ENCODE assay signal across 8 mouse cellular contexts in genomic region chr2:166108326-166108725, GRCm38 (mm10). TPM values are rescaled to one million over a fixed set of nuclear protein-coding genes. Genes with fewer than 3 reads are reported as not detected.
DNase-seq lines count a peak whose midpoint lies in the region; ATAC-seq lines count a peak whose summit lies in the region.

No protein-coding gene starts in this region.

- H3K4me1 ChIP-seq in midbrain, embryonic 11.5 days (ENCODE audit: control insufficient read depth, insufficient read depth, low read length), result peaks cover 11% of the 10 kb centered on the region; the same call in 1 of the 2 replicates
- peaks cover 35% of the 10 kb centered on the region for H3K4me1 ChIP-seq in midbrain, embryonic 13.5 days (replicated peaks)
- H3K4me1 ChIP-seq in limb, embryonic 12.5 days (replicated peaks), result peaks cover 26% of the 10 kb centered on the region

- H3K4me2 ChIP-seq in midbrain, embryonic 11.5 days, result no peak overlapping the region
- H3K4me2 ChIP-seq in midbrain, embryonic 13.5 days (replicated peaks), result no peak overlapping the region
- no peak overlapping the region for H3K4me2 ChIP-seq in limb, embryonic 12.5 days

- no peaks in the 10 kb centered on the region for H3K36me3 ChIP-seq in midbrain, embryonic 11.5 days (ENCODE audit: control insufficient read depth, insufficient read depth, low read length)
- H3K36me3 ChIP-seq in midbrain, embryonic 13.5 days, result 0 out of 2 replicates have a peak, but pooled peaks cover 5% of the 10 kb centered on the region
- H3K36me3 ChIP-seq in limb, embryonic 12.5 days, result peaks cover 83% of the 10 kb centered on the region

- no peaks in the 10 kb centered on the region for H3K27me3 ChIP-seq in midbrain, embryonic 11.5 days (ENCODE audit: control insufficient read depth, insufficient read depth, low read length)
- H3K27me3 ChIP-seq in midbrain, embryonic 13.5 days, result no peaks in the 10 kb centered on the region
- H3K27me3 ChIP-seq in limb, embryonic 12.5 days, result no peaks in the 10 kb centered on the region

- ATAC-seq in midbrain, embryonic 11.5 days (ENCODE audit: low FRiP score), result peak; percentile 39; the same call in 1 of the 2 replicates
- ATAC-seq in midbrain, embryonic 13.5 days, result no peak
- no peak; the same call in 1 of the 2 replicates for ATAC-seq in limb, embryonic 12.5 days (ENCODE audit: insufficient number of reproducible peaks, insufficient read depth, low FRiP score, low TSS enrichment, low read depth)

- no peak overlapping the region for H3K9ac ChIP-seq in midbrain, embryonic 11.5 days (ENCODE audit: low read length)
- no peak overlapping the region for H3K9ac ChIP-seq in midbrain, embryonic 13.5 days (replicated peaks)
- H3K9ac ChIP-seq in limb, embryonic 12.5 days (replicated peaks), result no peak overlapping the region

- no peak overlapping the region for H3K27ac ChIP-seq in midbrain, embryonic 11.5 days (ENCODE audit: low read depth, low read length)
- H3K27ac ChIP-seq in midbrain, embryonic 13.5 days, result no peak overlapping the region
- peak overlapping the region; percentile 64 for H3K27ac ChIP-seq in limb, embryonic 12.5 days

- peak; percentile 98 for DNase-seq in midbrain, embryonic 11.5 days (ENCODE audit: low spot score, missing footprints)
- peak; percentile 91 to 94 for DNase-seq in cerebellum, postnatal 10 days
- DNase-seq in gastrocnemius, adult 8-10 months (ENCODE audit: low spot score in 2 of 2), result peak; percentile 66 to 74
- DNase-seq in kidney, adult 9 months, result peak; percentile 91
- peak; percentile 81 for DNase-seq in ovary, postnatal 14 days (ENCODE audit: low spot score)
- DNase-seq in thymus, postnatal 25 days, result peak; percentile 68

- H3K4me3 ChIP-seq in midbrain, embryonic 11.5 days (ENCODE audit: low read depth, low read length), result no peak overlapping the region
- no peak overlapping the region for H3K4me3 ChIP-seq in midbrain, embryonic 13.5 days (replicated peaks)
- no peak overlapping the region for H3K4me3 ChIP-seq in limb, embryonic 12.5 days (replicated peaks)

- H3K9me3 ChIP-seq in midbrain, embryonic 11.5 days (ENCODE audit: control insufficient read depth, low read length), result no peaks in the 10 kb centered on the region
- no peaks in the 10 kb centered on the region for H3K9me3 ChIP-seq in midbrain, embryonic 13.5 days
- no peaks in the 10 kb centered on the region for H3K9me3 ChIP-seq in limb, embryonic 12.5 days

- WGBS in midbrain, embryonic 11.5 days, result 22% methylated on average over 4 of the region's 4 CpGs
- 24% methylated on average over 4 of the region's 4 CpGs for WGBS in midbrain, embryonic 13.5 days
- 24% methylated on average over 4 of the region's 4 CpGs for WGBS in limb, embryonic 12.5 days

RNA-seq across cellular contexts. Expression of gene Sulf2, which starts 47.1 kb away (rescaled TPM):
- polyA plus RNA-seq in midbrain, embryonic 11.5 days (2014; fragmentation: Nextera tagmentation; extraction: Ambion mirVana), result 84.5 and 87.6 TPM in 2 replicates
- polyA plus RNA-seq in midbrain, embryonic 13.5 days (2015; fragmentation: Nextera tagmentation; extraction: Ambion mirVana), result 60.7 and 73.4 TPM in 2 replicates
- total RNA-seq in gastrocnemius, adult 8-10 months (2022), result 1 to 10 TPM; 6.0 to 9.9 (median 7.1) TPM
- polyA plus RNA-seq in limb, embryonic 12.5 days (2016; fragmentation: Nextera tagmentation; extraction: Ambion mirVana), result 176 and 187 TPM in 2 replicates
